Mouse (Mus musculus) heart, adult 2 months (tissue): ENCODE measurements at regions not wholly inside any gene's neighbourhood (a gene's known extent, or its start where the extent isn't known, plus 50 kb on each side); places are given as distances from the start of the nearest gene placed in this dataset.
A peak's percentile ranks its signal among the peaks of the same experiment; 100 is the strongest.

Experiments
- DNase-seq, 2 experiments: peaks; one replicate each; pipeline ENCODE4 v3.0.0; 2021
- H3K27ac ChIP-seq: fragments of 200-600 bp; 2 replicates; pipeline ENCODE4 v1.8.1; 2022
- H3K27me3 ChIP-seq: fragments of 200-500 bp; 2 replicates; pipeline ENCODE4 v1.6.1; 2012; ENCODE audit warnings: mild to moderate bottlenecking, low read length, inconsistent platforms, mixed read lengths; ENCODE audit not compliant: control insufficient read depth, insufficient read depth
- H3K36me3 ChIP-seq: fragments of 200-500 bp; 2 replicates; pipeline ENCODE4 v1.6.1; 2012; ENCODE audit warnings: low read length, inconsistent platforms; ENCODE audit not compliant: control insufficient read depth, insufficient read depth
- H3K4me1 ChIP-seq: fragments of 200-500 bp; 2 replicates; pipeline ENCODE4 v1.6.1; 2011; ENCODE audit warnings: low read length; ENCODE audit not compliant: control insufficient read depth, insufficient read depth
- H3K4me3 ChIP-seq: fragments of 200-600 bp; 2 replicates; pipeline ENCODE4 v1.8.1; 2022
- H3K79me2 ChIP-seq: fragments of 200-500 bp; replicated peaks from 2 replicates; pipeline ENCODE4 v1.6.1; 2012; ENCODE audit warnings: mild to moderate bottlenecking, inconsistent platforms, low read length, moderate library complexity, mixed read lengths; ENCODE audit not compliant: control insufficient read depth, insufficient read depth
- H3K9ac ChIP-seq: fragments of 200-500 bp; 2 replicates; pipeline ENCODE4 v1.6.1; 2012; ENCODE audit warnings: low read depth, mild to moderate bottlenecking, control low read depth, inconsistent platforms, low read length, mixed read lengths
- CTCF ChIP-seq: fragments of 200-600 bp; IDR thresholded peaks from 2 replicates; pipeline ENCODE4 v1.8.1; 2022; ENCODE audit warnings: antibody characterized with exemption, mild to moderate bottlenecking, moderate library complexity
- EP300 ChIP-seq: fragments of 200-500 bp; IDR thresholded peaks from 2 replicates; pipeline ENCODE4 v1.6.1; 2011; ENCODE audit warnings: low read depth, low read length, control low read depth; ENCODE audit not compliant: insufficient read depth
- POLR2A ChIP-seq: fragments of 200-500 bp; IDR thresholded peaks from 2 replicates; pipeline ENCODE4 v1.6.1; 2011; ENCODE audit warnings: mild to moderate bottlenecking, low read depth, low read length, control low read depth; ENCODE audit not compliant: insufficient read depth
- WGBS: fragments of 180-500 bp; shearing (Covaris S2); methylation state at CpG from one replicate; pipeline ENCODE4 v1.1.7; 2018; 5-methylcytosine and 5-hydroxymethylcytosine counted together
- intact Hi-C: fragments of 180-260 bp; cut with DNase I; formaldehyde crosslinking; loops from one replicate; pipeline ENCODE4 v1.15.1; 2025

DNA sequence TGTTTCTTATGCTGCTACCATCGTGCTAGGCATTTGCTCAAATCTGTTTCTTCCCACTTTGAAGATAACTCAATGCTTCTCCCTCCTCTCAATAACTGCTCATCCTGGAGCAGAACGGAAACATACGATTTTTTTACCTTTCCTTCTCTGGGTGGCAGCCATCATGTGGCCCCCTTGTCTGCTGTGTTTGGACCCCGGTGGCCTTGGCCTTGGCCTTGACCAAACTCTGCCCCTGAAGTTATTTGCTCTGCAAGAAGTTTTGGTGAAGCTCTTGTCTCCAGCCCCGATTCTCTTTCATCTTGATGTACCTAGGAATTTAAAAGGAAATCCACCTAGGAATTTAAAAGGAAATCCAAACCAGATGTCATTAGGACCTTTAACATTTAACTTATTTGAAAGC is 261.2 kb upstream of the Castor2 start:
- intact Hi-C loops: no loop called here
- no peak overlapping the region for H3K27ac ChIP-seq
- 0 out of 2 replicates have a peak, but pooled peaks cover 1% of the 10 kb centered on the region for H3K27me3 ChIP-seq
- H3K79me2 ChIP-seq: no peaks in the 10 kb centered on the region
- H3K4me1 ChIP-seq: no peaks in the 10 kb centered on the region
- 82% methylated on average over 5 of the region's 5 CpGs for WGBS
- H3K4me3 ChIP-seq: no peak overlapping the region
- H3K9ac ChIP-seq: no peak overlapping the region
- TF ChIP-seq EP300 (no peak), CTCF (no peak)
- H3K36me3 ChIP-seq: no peaks in the 10 kb centered on the region
- DNase-seq: no peak

- Histone ChIP-seq H3K4me3 (no peak overlapping the region), H3K36me3 (no peaks in the 10 kb centered on the region), H3K27me3 (0 out of 2 replicates have a peak, but pooled peaks cover 1% of the 10 kb centered on the region), H3K4me1 (no peaks in the 10 kb centered on the region), H3K9ac (no peak overlapping the region), H3K27ac (no peak overlapping the region), H3K79me2 (no peaks in the 10 kb centered on the region)
- intact Hi-C loops: no loop called here
- 89% methylated on average over 7 of the region's 7 CpGs for WGBS
- TF ChIP-seq POLR2A (no peak), CTCF (no peak), EP300 (no peak)
- no peak for DNase-seq
Measured at GRCm38 (mm10) chr5:133833217-133833616, 266.3 kb upstream of the Castor2 start.

GRCm38 (mm10) chr5:133828226-133828625 is 271.3 kb upstream of the Castor2 start:
- WGBS: 91% methylated on average over 13 of the region's 13 CpGs
- Histone ChIP-seq H3K4me3 (no peak overlapping the region), H3K9ac (no peak overlapping the region), H3K79me2 (no peaks in the 10 kb centered on the region), H3K36me3 (no peaks in the 10 kb centered on the region), H3K27ac (no peak overlapping the region), H3K27me3 (no peaks in the 10 kb centered on the region), H3K4me1 (no peaks in the 10 kb centered on the region)
- TF ChIP-seq POLR2A (no peak), CTCF (no peak), EP300 (no peak)
- intact Hi-C loops: no loop called here
- DNase-seq: no peak

DNA sequence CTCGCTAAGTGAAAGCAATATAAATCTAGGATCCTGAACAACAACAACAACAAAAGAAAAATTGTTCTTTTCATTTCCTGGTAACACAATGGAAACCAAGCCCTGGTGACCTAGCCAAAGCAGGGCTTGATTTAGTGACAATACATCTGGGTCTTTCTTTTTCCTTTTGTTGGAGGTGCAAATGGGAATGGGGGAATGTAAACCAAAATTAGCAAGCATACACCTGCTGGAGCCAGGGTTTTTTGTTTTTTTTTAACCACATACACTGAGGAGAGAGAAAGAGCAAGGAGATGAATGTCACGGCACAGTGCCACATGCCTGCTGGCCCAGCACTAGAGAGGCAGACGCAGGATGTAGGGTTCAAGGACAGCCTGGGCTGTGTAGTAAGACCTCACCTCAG is 275.6 kb upstream of the Castor2 start:
- no peak for DNase-seq
- no peak for TF ChIP-seq POLR2A
- no peak for TF ChIP-seq EP300
- TF ChIP-seq CTCF: no peak
- Histone ChIP-seq H3K36me3 (no peaks in the 10 kb centered on the region), H3K4me1 (no peaks in the 10 kb centered on the region), H3K79me2 (no peaks in the 10 kb centered on the region), H3K27me3 (no peaks in the 10 kb centered on the region; the same call in 1 of the 2 replicates), H3K9ac (no peak overlapping the region), H3K27ac (no peak overlapping the region), H3K4me3 (no peak overlapping the region)
- intact Hi-C loops: no loop called here
- 81% methylated on average over 3 of the region's 3 CpGs for WGBS

DNA sequence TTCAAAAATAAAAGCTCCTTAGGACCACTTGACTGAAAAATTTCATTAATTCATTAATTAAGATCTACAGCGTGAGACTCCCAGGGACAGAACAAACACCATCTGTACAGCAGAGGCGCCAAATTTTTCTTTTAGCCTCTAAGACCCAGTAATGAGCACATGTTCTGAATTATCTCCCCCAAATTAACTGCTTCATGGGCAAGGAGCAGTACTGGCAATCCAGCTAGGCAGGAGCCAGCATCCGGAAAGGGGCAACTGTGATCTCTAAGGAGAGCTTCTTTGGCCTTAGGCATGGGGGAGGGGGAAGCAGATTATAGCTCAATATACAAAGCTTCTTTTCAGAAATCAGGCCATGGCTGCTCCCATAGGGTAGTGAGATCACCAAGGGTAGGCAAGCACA is 278.2 kb upstream of the Castor2 start:
- intact Hi-C loops: no loop called here
- TF ChIP-seq EP300: no peak
- TF ChIP-seq POLR2A: no peak
- TF ChIP-seq CTCF: no peak
- Histone ChIP-seq H3K36me3 (no peaks in the 10 kb centered on the region), H3K4me3 (no peak overlapping the region), H3K4me1 (no peaks in the 10 kb centered on the region), H3K27me3 (no peaks in the 10 kb centered on the region; the same call in 1 of the 2 replicates), H3K9ac (no peak overlapping the region), H3K27ac (no peak overlapping the region), H3K79me2 (no peaks in the 10 kb centered on the region)
- DNase-seq: no peak
- WGBS: 77% methylated on average over 3 of the region's 3 CpGs

DNA sequence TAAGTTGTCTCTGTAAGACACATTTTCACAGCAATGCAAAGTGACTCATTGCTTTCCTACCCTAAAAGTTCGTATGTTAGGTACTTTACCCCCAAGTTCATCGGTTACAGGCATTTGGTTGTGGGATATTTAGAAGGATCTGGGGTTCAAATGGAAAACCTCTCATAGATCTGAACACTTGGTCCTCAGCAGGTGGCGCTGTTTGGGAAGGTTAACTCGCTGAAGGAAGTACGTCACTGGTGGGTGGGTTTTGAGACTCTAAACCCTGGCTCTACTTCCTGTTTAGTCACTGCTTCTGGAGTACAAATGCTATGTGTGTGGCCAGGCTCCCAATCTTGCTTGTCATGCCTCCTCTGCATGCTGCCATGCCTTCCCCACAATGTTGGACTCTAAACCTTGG is 284.0 kb upstream of the Castor2 start:
- intact Hi-C loops: no loop called here
- no peak for DNase-seq
- WGBS: 75% methylated on average over 5 of the region's 5 CpGs

GRCm38 (mm10) chr5:133814436-133814835 is 285.1 kb upstream of the Castor2 start:
- Histone ChIP-seq H3K36me3 (no peaks in the 10 kb centered on the region), H3K9ac (no peak overlapping the region), H3K4me1 (no peaks in the 10 kb centered on the region), H3K27me3 (no peaks in the 10 kb centered on the region; the same call in 1 of the 2 replicates), H3K4me3 (no peak overlapping the region), H3K79me2 (no peaks in the 10 kb centered on the region), H3K27ac (no peak overlapping the region)
- DNase-seq: no peak
- intact Hi-C loops: no loop called here
- no peak for TF ChIP-seq POLR2A
- no peak for TF ChIP-seq CTCF
- TF ChIP-seq EP300: no peak
- 59% methylated on average over 6 of the region's 6 CpGs for WGBS

More for the DNA sequence above, 284.0 kb upstream of the Castor2 start:
- H3K4me3 ChIP-seq: no peak overlapping the region
- no peaks in the 10 kb centered on the region for H3K79me2 ChIP-seq
- H3K27ac ChIP-seq: no peak overlapping the region
- H3K36me3 ChIP-seq: no peaks in the 10 kb centered on the region
- TF ChIP-seq POLR2A (no peak), CTCF (peak; percentile 27; the same call in 1 of the 2 replicates), EP300 (no peak)
- no peaks in the 10 kb centered on the region for H3K4me1 ChIP-seq
- H3K27me3 ChIP-seq: no peaks in the 10 kb centered on the region; the same call in 1 of the 2 replicates
- H3K9ac ChIP-seq: no peak overlapping the region
